Mouse (Mus musculus) layer of hippocampus, adult 18-20 months (tissue): ENCODE results near the gene Procr. TPM values are rescaled to one million over a fixed set of nuclear protein-coding genes. Genes with fewer than 3 reads are reported as not detected.
A peak's percentile ranks its signal among the peaks of the same experiment; 100 is the strongest.
"Not testable (repeated sequence)": the region's sequence is repeated elsewhere in the genome, so short reads cannot be mapped to it uniquely, and the experiment has no call there.

ENCODE experiments used
- DNase-seq, 2 experiments: peaks; one replicate each; pipeline ENCODE4 v3.0.0; 2022; ENCODE audit warnings: low spot score in 2 of 2
- long read RNA-seq: library from polyadenylated mRNA; stranded (forward); transcript quantifications from one replicate; pipeline ENCODE4 v2.0.0, GENCODE M21; 2021
- total RNA-seq, 2 experiments: library from RNA; stranded (reverse); gene quantifications; 2 replicates each; pipeline ENCODE4 v1.2.3; 2021

The Procr gene
- under 1 TPM; 0.89 to 0.92 TPM for total RNA-seq
- long read RNA-seq, partial matches to known transcripts: 0 of 3 reads
- long read RNA-seq, other reads (novel, unspliced or antisense): 1 of 3 reads

DNA sequence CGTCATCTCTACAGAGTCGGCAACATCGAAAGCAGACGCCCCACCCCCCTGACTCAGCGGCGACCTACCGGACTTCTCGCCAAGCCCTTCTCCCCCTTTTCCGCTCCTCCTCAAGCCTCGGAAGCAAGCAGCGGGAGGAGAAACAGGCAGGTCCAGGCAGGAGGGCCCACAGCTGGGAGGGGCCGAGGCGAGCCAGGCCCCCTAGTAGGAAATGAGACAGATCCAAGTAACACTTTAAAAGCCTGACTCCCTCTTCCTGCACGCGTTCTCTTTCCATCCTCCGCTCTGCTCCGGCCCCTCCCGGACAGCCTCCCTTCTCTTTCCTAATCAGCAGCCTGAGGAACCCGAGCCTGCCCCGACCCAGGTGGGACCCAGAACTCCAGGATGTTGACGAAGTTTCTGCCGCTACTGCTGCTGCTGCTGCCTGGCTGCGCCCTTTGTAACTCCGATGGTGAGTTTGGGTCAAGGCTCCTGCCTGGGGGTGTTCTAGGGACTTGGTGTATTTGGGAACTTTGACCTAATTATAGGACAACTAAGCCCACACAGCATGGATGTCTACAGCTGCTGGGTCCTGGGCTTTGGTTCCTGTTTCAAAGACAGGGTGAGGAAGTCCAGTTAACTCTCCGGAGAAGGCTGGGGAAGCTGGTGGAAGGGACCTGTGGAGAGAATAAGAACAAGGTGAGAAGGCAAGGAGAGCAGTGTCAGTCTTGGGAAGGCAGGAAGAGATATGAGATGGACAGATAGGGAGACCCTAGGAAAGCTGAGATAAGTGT lies at the start of gene Procr:
Gene Procr (plus strand): TSS at position 104 of the 773 bp plus-strand sequence.
- DNase-seq: no peak

DNA sequence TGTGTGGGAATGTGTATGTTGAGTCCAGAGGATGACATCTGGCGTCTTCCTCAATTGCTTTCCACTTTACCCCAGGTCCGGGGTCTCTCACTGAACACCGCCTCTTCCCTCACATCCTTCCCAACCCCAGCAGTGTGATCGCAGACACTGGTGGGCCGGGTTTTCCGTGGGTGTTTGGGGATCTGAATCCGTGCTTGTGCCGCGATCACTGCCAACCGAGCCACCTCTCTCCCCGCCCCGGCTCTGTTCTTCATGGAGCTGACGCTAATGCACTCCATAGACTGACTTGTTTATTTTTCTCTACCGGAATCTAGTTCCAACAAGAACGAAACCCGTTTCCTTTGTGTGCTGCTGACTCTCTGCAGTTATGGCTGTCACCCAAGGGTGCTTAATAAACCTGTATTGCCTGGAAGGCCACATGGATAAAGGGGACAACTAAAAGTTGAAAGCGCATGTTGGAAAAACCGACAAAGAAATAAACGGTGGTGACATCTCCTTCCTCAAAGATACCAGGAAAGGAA lies 49.5 kb upstream of the Procr start:
- peak in 1 of 2 experiments; percentile 62 for DNase-seq

DNA sequence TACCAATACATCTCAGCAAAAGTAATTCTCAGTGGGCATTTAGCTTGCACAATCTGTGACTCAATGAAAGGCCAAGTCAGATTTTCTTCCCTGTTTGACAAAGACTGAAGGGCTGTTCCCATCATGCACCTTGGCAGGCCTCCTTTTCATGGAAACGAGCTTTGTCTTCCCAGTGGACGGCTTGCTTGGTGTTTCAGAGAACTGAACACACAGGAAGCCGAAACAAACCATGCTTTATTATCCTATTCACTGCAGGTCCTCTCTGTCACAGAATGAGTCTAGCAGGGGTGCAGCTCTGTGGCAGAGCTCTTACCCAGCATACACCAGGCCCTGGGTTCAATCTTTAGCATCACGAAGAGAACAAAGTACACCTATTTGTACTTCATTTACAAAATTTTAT lies 47.3 kb upstream of the Procr start:
- DNase-seq: no peak

DNA sequence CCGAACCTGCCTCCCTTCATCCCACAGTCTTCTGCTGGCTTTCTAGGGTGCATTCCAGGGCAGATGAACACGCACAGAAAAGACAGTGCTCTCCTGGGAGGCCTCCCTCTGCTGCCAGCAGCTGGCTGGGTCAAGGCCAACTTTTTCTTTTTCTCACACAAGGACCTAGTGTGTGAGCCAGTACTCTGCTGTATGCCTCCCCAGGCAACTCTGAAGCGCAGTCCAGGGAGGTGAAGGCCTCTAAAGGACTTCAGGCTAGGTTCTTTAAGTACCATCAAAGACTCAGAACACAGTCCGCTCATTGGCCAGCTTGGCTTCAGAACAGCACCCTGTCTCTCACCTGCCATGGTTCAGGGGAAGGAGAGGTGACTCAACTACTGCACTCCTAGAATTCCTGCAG lies 43.7 kb upstream of the Procr start:
- DNase-seq: peak in 1 of 2 experiments; percentile 33

DNA sequence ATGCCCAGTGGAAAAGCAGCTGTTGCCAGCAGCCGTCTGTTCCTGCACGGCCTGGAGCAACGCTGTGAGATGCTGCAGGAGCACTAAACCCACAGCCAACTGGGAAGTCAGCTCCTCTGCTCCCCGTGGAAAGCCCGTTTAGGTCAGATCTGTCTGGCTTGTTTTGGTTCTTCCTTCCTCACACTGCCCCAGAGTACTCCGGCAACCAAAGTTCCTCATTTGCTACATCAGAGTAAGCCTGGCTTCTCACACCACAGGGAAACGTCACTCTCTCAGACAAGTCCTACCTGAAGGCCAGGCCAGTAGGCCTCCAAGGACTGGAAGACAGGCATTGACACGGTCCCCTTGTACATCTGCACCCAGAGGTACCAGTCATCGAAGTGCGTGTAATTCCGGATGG lies 40.4 kb upstream of the Procr start:
- no peak for DNase-seq

DNA sequence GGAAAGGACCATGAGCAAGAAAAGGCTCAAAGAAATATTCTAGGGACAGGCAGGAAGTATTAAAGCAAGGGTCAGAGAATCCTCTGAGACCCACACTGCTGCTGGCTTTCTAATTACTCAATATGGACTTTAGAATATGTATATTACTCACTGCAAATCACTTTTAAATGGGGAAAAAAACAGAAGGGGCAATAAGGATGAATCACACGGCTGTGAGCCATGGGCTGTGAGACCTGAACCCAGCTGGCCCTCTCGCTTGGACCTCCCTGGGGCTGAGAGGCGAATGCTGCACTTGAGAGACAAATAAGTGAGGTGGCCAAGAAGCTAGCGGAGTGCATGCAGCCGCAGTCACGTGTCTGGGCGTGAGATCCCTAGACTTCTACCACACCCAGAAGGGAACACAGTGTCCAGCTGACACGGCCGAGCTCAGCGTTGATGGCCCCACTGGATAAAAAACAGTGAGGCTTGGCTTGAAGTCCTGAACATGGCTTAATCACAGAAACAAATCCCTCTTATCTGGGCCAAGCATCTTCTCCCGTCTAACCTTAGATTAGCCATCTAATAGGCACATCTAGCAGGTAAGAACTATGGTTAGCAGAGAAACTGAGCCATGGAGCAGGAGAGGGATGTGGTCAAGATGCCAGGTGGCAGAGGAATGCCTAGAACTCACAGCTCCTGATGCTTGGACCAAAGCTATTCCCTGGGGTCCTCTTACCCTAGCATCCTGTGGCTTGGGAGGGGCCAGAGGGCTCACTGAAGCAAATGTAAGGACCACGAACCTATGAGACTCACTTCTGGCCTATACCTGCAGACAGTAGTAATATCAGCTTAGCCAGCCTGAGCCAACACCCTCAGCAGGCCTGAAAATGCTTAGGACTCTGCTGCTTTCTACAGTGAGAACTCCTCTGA lies 33.6 kb upstream of the Procr start:
- DNase-seq: no peak

DNA sequence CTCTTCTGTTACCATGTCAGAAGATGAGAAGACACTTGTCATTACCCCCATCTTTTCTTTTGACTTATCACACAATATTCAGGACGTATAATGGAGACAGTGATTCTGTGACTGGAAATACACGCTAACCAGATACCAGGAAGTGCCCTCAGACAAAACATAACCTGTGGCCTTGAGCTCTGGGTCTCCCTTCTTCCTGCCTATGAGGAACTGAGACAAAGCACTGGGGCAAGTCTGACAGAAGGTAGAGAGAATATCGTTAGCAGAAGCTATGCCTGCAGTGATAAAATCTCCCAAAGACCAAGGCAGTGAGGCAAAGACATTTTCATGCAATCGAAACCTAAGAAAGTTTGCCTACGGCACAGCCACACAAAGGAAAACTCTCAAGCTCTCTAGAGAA lies 30.3 kb upstream of the Procr start:
- DNase-seq: no peak

DNA sequence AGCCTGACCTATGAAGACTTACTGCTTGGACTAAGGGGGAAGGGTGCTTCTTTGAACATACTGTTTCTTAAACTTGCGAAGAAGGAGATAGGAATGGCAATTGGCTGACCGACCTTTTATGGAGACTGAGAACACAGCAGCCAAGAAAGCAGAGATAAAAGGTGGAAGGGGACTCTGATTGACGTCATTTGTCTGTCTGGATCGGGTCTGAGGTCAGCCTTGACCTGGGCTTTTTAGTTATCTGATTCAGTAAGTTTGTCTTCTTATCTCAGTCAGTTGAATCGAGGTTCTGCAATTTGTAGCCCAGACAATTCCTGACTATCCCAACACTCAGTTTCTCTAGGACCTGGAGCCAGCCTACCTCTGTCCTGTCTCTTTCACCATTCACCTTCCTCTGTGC lies 26.9 kb upstream of the Procr start:
- no peak for DNase-seq

DNA sequence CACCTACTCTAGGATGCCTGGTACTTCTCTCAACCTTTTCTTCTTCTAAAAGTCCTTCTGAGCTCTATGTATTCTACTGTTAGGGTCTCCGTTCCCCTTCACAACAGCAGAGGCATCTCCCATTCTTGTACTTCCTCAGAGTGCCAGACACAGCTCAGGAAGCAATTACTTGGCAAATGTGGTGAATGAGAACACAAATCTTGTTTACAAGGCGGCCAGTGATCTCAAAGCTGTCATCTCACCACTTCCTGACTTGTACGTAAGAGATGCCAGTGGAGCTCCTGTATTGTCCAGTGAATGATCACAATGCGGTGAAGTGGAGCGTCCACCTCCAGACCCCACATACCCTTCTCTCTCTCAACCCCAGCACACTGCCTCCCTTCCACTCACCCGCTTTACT lies 26.4 kb upstream of the Procr start:
- DNase-seq: no peak

DNA sequence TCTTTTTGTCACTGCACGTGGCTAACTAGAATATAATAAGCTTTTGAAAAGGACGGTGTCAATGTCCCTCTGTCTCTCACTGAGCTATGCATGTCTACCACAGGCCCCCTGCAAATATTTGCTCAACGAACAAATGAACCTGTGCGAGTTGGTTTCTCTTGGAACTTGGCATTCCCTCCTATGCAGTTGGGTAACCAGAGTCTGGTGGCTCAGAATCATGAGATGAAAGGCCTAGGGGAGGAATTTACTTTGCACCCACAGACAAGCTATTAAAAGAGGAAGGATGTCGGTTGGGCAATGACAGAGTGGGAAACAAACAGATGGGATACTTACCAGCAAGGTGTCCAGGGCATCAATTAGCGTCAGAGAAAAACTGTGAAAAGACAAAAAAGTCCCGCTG lies 24.6 kb upstream of the Procr start:
- DNase-seq: no peak

DNA sequence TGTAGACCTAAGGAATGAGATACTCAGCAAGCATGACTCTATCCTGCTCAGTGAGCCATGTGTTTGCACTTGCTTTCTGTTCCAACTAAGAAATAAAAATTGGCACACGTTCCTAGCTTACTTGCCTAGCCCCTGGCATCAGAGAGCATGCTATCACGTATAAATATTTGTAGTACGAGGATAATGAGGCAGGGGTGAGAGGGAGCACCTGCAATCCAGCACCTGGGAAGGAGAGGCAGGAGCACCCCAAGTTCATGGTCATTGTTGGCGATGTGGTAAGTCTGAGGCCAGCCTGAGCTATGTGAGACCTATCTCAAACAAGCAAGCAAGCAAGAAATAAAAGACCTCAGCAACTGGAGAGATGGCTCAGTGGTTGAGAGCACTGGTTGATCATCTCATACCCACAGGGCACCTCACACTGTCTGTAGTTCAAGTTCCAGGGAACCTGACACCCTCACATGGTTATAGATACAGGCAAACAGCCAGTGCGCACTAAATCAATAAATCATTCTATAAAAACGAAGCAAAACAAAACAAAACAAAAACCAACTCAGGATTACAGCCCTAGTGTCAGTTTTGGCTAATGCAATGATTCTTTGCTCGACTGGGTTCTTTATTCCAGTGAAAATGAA lies 23.0 kb upstream of the Procr start:
- DNase-seq: no peak

DNA sequence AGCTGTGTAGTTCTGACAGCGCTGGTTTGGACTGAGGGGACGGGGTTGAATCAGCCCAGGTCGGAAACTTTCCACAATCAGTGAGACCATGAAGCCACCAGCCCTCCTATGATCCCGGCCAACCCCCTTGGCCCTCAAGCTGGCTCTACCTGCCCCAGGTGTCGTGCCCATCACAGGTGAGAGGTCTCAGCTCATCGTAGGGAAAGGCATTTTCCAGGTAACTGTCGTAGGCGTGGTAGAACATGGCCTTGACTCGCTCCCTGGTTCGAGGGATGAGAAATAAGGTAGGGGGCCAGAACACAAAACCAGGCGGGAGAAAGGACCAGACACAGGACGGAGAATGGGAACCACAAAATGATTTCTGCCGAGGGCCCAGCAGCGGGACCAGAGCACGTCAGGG lies 22.2 kb upstream of the Procr start:
- no peak for DNase-seq

DNA sequence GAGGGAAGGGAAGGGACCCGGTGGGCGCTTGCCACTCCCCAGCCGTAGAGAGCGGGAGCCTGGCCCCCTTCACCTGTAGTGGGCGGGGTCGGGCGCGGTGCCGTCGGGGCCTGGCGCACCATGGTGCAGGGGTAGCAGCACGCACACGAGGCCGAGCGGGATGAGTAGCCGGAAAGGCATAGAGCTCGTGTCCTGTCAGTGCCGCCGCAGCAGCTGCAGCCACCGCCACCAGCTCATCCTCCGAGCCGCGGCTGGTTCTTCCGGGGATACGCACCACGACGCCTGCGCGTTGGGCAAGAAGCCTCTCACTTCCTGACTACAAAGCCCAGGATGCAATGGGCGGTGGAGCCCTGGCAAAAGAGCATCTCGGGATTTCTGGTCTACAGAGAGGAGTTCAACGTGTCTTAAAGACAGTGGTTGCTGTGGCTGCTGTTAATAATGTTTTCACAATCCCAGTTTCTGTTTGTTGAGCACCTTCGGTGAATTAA lies 21.7 kb upstream of the Procr start, which contains the start of gene Edem2:
Gene Edem2 (minus strand): TSS at position 318 of the 488 bp plus-strand sequence.
- peak; percentile 93 to 95 for DNase-seq

DNA sequence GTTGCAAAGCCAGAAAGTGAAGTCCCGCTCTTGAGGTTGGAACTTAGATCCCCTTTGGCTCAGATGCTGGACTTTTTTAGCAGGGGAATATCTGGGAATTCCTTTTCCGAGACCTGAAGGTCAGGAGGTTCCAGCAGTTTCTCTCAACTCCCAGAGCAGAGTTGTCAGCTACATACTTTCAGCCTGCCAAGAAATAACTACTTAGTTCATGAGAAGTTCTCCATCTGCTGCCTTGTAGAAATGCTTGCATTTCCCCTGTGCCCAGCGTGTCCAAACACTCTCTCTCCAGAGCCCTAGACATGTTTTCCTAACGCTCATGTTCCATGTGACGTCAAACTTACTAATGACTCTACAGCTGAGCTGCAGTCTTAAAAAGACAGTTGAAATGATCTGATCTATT lies 15.8 kb upstream of the Procr start:
- no peak for DNase-seq

DNA sequence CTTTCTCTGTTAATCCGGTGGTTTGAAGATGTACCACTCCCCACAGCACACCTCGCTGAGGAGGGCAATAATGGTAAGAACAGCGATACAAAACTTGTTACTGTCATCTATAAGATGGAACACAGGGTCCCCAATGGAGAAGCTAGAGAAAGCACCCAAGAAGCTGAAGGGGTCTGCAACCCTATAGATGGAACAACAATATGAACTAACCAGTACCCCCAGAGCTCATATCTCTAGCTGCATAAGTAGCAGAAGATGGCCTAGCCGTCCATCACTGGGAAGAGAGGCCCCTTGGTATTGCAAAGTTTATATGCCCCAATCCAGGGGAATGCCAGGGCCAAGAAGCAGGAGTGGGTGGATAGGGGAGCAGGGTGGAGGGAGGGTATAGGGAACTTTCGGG lies 15.2 kb upstream of the Procr start, which contains the start of gene Gm17581:
Gene Gm17581 (minus strand): TSS at position 101 of the 400 bp plus-strand sequence.
- DNase-seq: not testable (repeated sequence)

DNA sequence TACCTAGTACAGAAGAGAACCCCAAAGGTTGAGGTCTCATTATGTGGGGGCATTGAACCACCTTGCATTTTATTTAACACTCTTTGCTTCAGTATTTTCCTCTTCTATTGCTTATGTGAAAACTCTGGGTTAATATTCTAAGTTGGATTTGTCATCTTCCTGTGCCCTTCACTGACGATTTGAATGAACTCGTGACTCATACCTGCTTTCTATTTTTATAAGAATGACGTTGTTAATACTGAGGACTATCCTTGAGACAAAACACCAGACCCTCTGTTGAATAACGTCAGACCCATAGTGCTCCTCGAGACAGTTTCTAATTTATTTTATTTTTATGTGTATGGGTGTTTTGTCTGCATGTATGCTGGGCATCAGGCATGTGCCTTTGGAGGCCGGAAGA lies 14.0 kb upstream of the Procr start:
- DNase-seq: no peak

DNA sequence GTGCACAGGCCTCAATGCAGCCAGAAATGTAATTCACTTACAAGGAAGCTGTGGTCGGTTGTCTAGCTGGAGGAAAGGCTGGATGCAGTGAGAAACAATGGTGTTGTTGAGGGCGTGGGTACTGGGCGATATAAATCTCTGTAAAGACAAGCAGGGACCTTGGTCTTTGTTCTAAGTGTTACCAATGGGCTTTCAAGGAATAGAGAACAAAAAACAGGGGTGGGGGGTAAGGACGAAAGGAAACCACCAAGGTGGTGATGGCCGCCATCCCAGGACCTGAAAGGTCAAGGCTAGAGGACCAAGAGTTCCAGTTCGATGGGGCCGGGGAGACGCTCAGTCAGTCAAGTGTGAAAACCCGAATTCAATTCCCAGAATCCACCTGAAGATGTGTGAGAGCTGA lies 13.1 kb upstream of the Procr start:
- no peak for DNase-seq

DNA sequence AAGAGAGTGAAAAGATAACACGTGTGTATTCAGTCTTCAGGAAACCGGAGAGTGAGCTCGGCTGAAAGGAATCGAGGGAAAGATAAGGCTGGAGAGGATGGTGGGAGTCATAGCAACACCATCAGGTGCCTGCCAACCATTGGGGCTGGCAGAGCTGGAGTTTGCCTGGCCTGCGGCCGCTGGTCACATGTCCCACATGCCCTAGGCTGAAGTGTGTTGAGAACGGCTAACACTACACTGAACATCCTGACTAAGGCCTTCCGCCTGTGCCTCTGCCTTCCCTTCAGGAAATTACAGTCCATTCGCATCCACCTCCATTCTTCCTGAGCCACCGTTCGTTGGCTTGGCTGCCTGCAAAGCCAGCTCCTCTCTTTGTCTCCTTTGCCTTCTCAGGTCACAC lies 8.7 kb upstream of the Procr start:
- DNase-seq: no peak

DNA sequence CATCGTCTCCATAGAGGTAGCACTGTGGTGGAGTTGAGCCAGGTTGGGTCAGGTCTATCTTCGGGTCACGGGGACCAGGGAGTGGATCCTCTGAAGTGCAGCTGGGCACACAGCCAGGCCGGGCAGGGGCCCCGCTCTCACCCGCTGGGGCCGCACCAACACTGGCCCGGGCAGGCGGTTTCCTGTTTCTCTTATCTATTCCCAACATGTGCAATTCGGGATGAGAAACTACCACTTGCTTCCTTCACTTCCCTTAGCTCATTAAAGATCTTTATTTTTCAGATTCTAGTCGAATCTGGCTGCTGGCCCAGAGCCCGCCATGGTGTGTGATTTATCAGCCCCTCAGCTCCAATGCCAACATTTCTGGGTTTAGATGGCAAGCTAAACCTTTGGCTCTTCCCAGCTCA lies 8.0 kb upstream of the Procr start:
- DNase-seq: no peak

DNA sequence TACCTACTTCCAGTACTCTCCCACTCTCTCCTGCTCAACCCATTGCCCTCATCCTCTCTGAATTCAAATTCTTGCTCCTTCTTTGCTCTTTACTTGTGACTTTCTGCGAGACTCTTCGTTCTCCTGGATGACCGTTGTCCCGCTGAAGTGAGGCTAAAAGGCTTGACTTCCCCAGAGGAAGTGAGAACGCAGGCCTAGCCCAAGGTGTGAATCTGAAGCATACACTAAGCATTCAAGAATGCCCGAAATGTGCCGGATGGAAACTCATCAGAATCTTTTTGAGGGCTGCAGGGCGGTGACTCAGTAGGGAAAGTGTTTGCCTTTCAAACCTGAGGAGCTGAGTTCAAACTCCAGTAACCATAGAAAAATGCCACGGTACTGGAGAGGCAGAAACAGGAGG lies 7.6 kb upstream of the Procr start:
- DNase-seq: no peak

DNA sequence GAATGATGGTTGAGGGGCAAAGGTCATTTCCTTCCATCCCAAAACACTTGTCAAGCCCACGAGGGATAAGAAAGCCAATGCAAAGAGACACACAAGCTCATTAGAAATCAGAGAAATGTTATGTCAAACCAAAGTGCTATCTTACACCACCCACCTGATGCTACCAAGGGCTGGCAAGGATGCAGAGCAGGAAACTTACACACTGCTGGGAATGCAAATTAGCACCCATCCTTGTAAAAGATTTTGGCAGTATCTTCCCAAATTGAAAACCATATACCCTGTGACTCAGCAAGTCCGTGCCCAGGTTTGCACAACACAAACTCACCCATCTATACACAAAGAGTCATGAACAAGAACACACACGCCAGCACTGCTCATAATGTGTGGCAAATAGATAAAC lies 5.4 kb upstream of the Procr start:
- no peak for DNase-seq
